Mouse (Mus musculus): Measurements from ENCODE around the gene Zbtb20.

DNA sequence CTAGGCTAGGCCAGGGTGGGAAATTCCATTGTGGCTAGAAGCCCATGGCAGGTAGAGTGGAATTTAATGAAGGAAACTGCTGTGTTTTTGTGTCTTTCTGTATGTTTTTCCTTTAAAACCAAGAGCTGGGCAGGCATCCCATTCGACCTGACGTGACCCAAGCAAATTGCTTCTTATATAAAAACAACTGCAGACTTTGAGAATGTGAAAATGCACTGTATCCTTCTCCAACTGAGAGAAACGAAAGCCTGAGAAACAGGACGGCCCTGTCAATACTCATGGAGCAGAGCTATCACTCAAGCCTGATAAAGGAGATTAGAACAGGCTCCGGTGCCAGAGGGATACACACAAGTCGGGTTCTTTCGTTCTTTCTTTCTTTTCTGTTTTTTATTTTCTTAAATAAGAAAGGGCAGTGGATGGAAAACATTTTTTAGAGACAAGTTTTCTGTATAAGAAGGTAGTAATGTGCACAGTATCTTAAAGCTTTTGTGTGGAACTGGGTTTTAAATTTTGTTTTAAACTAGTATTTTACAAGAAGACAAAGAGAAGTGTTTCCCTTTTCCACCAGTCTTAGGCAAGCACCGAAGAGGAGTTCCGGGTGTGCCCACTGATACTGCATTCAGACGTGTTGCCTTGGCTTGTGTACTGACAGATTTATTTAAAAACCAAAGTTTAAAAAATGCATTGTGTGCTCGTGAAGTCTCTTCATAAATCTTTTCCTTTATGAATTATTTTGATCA, 458.9 kb downstream of the Zbtb20 start:
- TF ChIP-seq CTCF (IDR thresholded peaks at IDR 0.05; ENCODE audit: extremely low read depth, insufficient read length, insufficient replicate concordance, low read depth, low read length): no peak
- no peak for TF ChIP-seq POLR2A (IDR thresholded peaks at IDR 0.05; ENCODE audit: low read depth, low read length)

Data from small intestine, adult 2 months (tissue).